Mouse (Mus musculus): ENCODE measurements around the gene Cyp2a4. TPM values are rescaled to one million over a fixed set of nuclear protein-coding genes. Genes with fewer than 3 reads are reported as not detected.

The Cyp2a4 gene
- polyA plus RNA-seq (2015; fragmentation: Illumina TruSeq; extraction: RNeasy Lipid Tissue Mini Kit (QIAGEN cat#74804); ENCODE audit: insufficient read depth, low read depth, low replicate concordance), result not detected

DNA sequence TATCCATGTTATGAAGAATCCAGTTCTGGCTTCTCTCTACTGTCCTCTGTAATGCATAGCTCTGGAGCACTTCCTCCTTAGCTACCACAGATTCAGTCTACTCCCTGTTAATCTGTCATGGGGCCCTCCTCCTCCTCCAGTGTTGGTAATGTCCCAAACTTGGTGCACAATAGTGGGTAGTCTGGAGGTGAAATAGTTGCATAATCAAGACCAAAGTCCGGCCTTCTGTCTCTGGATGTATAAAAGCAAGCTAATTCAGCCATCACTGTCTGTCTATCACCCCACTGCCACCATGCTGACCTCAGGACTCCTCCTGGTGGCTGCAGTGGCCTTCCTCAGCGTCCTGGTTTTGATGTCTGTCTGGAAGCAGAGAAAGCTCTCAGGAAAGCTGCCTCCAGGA lies at the start of gene Cyp2a4:
Gene Cyp2a4 (plus strand): TSS at position 244 of the 400 bp plus-strand sequence.

DNA sequence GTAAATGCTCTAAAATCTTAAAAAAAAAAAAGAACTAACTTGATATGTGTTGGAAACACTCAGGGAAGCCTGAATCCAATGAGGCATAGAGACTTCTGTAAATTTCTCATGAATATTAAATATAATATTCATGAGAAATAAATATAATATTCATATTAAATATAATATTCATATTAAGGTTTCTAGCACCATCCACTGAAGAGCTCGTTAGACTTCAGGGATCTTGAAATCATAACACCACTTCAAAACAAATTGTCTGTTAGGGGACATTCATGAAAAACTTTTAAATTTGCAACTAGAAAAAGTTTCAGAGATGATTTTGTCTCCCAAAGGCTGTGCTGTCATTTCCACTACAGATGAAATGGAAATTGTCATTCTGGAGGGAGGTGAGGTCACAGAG lies 46.9 kb upstream of the Cyp2a4 start, which contains the start of gene Vmn1r184:
Gene Vmn1r184 (plus strand): TSS at position 301 of the 400 bp plus-strand sequence.

Other genes starting within 250 kb of the Cyp2a4 start
- gene Cyp2b13, start 245.7 kb upstream of the Cyp2a4 start, polyA plus RNA-seq (2015; fragmentation: Illumina TruSeq; extraction: RNeasy Lipid Tissue Mini Kit (QIAGEN cat#74804); ENCODE audit: insufficient read depth, low read depth, low replicate concordance), result not detected
- gene Cyp2b9, start 133.8 kb upstream of the Cyp2a4 start, polyA plus RNA-seq (2015; fragmentation: Illumina TruSeq; extraction: RNeasy Lipid Tissue Mini Kit (QIAGEN cat#74804); ENCODE audit: insufficient read depth, low read depth, low replicate concordance), result not detected
- gene Vmn1r184, start 46.8 kb upstream of the Cyp2a4 start, polyA plus RNA-seq (2015; fragmentation: Illumina TruSeq; extraction: RNeasy Lipid Tissue Mini Kit (QIAGEN cat#74804); ENCODE audit: insufficient read depth, low read depth, low replicate concordance), result not detected
- not detected for gene Nlrp9c, start 96.5 kb downstream of the Cyp2a4 start, polyA plus RNA-seq (2015; fragmentation: Illumina TruSeq; extraction: RNeasy Lipid Tissue Mini Kit (QIAGEN cat#74804); ENCODE audit: insufficient read depth, low read depth, low replicate concordance)
- gene Nlrp4a, start 127.9 kb downstream of the Cyp2a4 start, polyA plus RNA-seq (2015; fragmentation: Illumina TruSeq; extraction: RNeasy Lipid Tissue Mini Kit (QIAGEN cat#74804); ENCODE audit: insufficient read depth, low read depth, low replicate concordance), result not detected
- not detected for gene Nlrp9a, start 227.9 kb downstream of the Cyp2a4 start, polyA plus RNA-seq (2015; fragmentation: Illumina TruSeq; extraction: RNeasy Lipid Tissue Mini Kit (QIAGEN cat#74804); ENCODE audit: insufficient read depth, low read depth, low replicate concordance)